Mouse (Mus musculus) liver, embryonic 13.5 days (tissue): ENCODE measurements around the gene Tssk3. TPM values are rescaled to one million over a fixed set of nuclear protein-coding genes. Genes with fewer than 3 reads are reported as not detected.

Source experiments
- ATAC-seq: fragments of 200-750 bp; cut with Nextera tagmentation; 2 replicates; pipeline ENCODE4 v1.8.0; 2017; ENCODE audit warnings: low read depth, mild to moderate bottlenecking, moderate number of reproducible peaks, moderate library complexity
- DNase-seq: peaks from one replicate; pipeline ENCODE4 v3.0.0; 2022
- H3K27ac ChIP-seq: fragments of 300-500 bp; sonication (generic); 2 replicates; pipeline ENCODE4 v1.5.1; 2015; ENCODE audit warnings: moderate library complexity, mild to moderate bottlenecking, inconsistent platforms
- H3K27me3 ChIP-seq: fragments of 300-500 bp; sonication (generic); 2 replicates; pipeline ENCODE4 v1.6.1; 2015; ENCODE audit warnings: mild to moderate bottlenecking, inconsistent platforms
- H3K36me3 ChIP-seq: fragments of 300-500 bp; sonication (generic); 2 replicates; pipeline ENCODE4 v1.6.1; 2015; ENCODE audit warnings: mild to moderate bottlenecking, inconsistent platforms
- H3K4me1 ChIP-seq: fragments of 300-500 bp; sonication (generic); replicated peaks from 2 replicates; pipeline ENCODE4 v1.6.1; 2015; ENCODE audit warnings: inconsistent platforms
- H3K4me2 ChIP-seq: fragments of 300-500 bp; sonication (generic); 2 replicates; pipeline ENCODE4 v1.6.1; 2015; ENCODE audit warnings: inconsistent platforms, mild to moderate bottlenecking, moderate library complexity
- H3K4me3 ChIP-seq: fragments of 300-500 bp; sonication (generic); replicated peaks from 2 replicates; pipeline ENCODE4 v1.5.1; 2015; ENCODE audit warnings: mild to moderate bottlenecking, inconsistent platforms
- H3K9ac ChIP-seq: fragments of 300-500 bp; sonication (generic); 2 replicates; pipeline ENCODE4 v1.6.1; 2015; ENCODE audit warnings: mild to moderate bottlenecking, inconsistent platforms
- H3K9me3 ChIP-seq: fragments of 300-500 bp; sonication (generic); replicated peaks from 2 replicates; pipeline ENCODE4 v1.6.1; 2016; ENCODE audit warnings: inconsistent platforms
- WGBS: fragments of 180-500 bp; shearing (Covaris S2); methylation state at CpG from one replicate; pipeline ENCODE4 v1.1.7; 2015; ENCODE audit not compliant: insufficient replicate concordance; 5-methylcytosine and 5-hydroxymethylcytosine counted together
- polyA plus RNA-seq: library from polyadenylated mRNA; unstranded; fragments of >200 nt; fragmentation: Nextera tagmentation; extraction: Ambion mirVana; gene quantifications from 2 replicates; pipeline ENCODE4 v1.2.1, GENCODE M21; 2015

Tssk3 gene
- polyA plus RNA-seq, 1 experiment from 2014 or later = 0.07 TPM

DNA sequence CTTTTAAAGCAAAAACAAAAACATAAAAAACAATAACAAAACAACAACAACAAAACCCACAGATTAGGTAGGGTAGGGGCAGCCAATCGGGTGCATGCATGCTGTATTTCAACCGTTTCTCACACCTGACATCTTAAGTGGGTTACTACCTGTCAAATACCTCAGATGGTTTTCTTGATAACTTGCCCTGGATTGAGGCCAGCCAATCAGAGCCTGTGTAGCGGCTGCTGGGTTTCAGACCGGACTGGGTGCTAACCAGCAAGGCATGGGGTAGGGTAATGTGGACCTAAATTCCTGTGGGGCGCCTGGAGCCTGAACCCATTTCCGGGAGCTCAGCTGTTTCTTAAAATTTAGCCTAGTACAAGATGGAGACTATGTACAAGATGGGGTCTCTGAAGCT is 49.7 kb downstream of the Tssk3 start:
- no peak for DNase-seq
- no peaks in the 10 kb centered on the region for H3K36me3 ChIP-seq
- no peak overlapping the region for H3K27ac ChIP-seq
- no peaks in the 10 kb centered on the region for H3K9me3 ChIP-seq
- no peak overlapping the region for H3K4me2 ChIP-seq
- 36% methylated on average over 6 of the region's 6 CpGs for WGBS
- no peak for ATAC-seq
- H3K4me1 ChIP-seq = peaks cover 15% of the 10 kb centered on the region
- H3K9ac ChIP-seq = no peak overlapping the region
- H3K27me3 ChIP-seq = peaks cover 69% of the 10 kb centered on the region
- H3K4me3 ChIP-seq = no peak overlapping the region

DNA sequence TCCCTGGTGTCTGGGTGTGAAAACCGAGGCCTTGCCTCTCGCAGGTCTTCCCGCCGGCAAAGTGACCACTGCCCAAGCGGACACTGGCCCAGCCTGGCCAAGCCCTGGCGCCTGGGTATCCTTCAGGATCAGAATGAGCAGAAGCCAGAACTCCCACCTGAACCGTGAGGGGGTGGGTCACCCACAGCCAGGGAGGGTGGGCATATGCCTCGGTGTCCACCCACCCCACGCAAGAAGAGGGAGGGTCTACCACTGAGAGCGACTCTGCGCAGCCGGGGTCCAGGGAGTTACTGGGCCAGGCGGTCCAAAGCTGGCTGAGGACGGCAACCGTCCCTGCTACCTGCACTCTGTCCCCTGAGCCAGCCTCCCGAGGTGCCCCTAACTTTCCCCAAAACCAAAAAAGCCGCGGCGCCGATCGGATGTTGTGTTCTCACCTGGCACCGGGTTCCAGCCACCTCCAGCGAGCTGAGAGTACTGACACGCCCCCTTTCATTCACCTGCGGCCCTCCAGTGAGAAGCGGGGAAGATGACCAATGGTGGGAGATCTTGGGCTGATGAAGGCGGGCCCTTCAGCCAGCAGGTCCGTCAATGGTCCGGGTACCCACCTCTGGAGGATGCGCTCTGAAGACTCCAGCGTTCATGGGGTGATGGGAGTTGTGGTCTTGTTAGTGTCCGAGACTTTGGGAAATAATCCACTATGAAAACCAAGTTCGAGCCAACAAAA is 50.3 kb downstream of the Tssk3 start, which contains the start of gene Zbtb8b:
Gene Zbtb8b, minus strand, starts transcription at position 514 of the 724 bp plus-strand sequence.
- DNase-seq = no peak
- H3K27me3 ChIP-seq = peaks cover 70% of the 10 kb centered on the region

More for the DNA sequence above, 50.3 kb downstream of the Tssk3 start, which contains the start of gene Zbtb8b:
- Histone ChIP-seq H3K9me3 (no peaks in the 10 kb centered on the region), H3K4me2 (peak within 1 kb of the TSS; percentile 45), H3K27ac (no peak within 1 kb of the TSS), H3K36me3 (no peaks in the 10 kb centered on the region), H3K4me3 (peak within 1 kb of the TSS; percentile 35), H3K4me1 (peaks cover 14% of the 10 kb centered on the region), H3K9ac (no peak within 1 kb of the TSS; the same call in 1 of the 2 replicates)
- 0 out of 2 replicates have a peak, but pooled peaks have one; percentile 41 for ATAC-seq
- 8% methylated on average over 33 of the region's 33 CpGs for WGBS

Other genes starting within 250 kb of the Tssk3 start
- gene C77080, start 229.6 kb downstream of the Tssk3 start, polyA plus RNA-seq = 0.47 and 0.59 TPM in 2 replicates
- gene Sync, start 203.4 kb downstream of the Tssk3 start, polyA plus RNA-seq = 0.07 and 0.13 TPM in 2 replicates
- gene Rbbp4, start 155.7 kb downstream of the Tssk3 start, polyA plus RNA-seq = 290 and 339 TPM in 2 replicates
- gene Zbtb8os, start 155.3 kb downstream of the Tssk3 start, polyA plus RNA-seq = 30.4 and 34.6 TPM in 2 replicates
- 2.4 and 2.7 TPM in 2 replicates for gene Zbtb8a, start 112.9 kb downstream of the Tssk3 start, polyA plus RNA-seq
- gene Zbtb8b, start 50.2 kb downstream of the Tssk3 start, polyA plus RNA-seq = 0.96 and 1.6 TPM in 2 replicates
- 48.7 and 49.9 TPM in 2 replicates for gene Bsdc1, start 29.4 kb downstream of the Tssk3 start, polyA plus RNA-seq
- 0.21 and 0.44 TPM in 2 replicates for gene Fam229a, start 168 bp upstream of the Tssk3 start, polyA plus RNA-seq
- 82.7 and 85.9 TPM in 2 replicates for gene Marcksl1, start 22.6 kb upstream of the Tssk3 start, polyA plus RNA-seq
- 121 and 128 TPM in 2 replicates for gene Hdac1, start 51.7 kb upstream of the Tssk3 start, polyA plus RNA-seq
- gene Lck, start 82.6 kb upstream of the Tssk3 start, polyA plus RNA-seq = 3.5 and 3.8 TPM in 2 replicates
- gene Fam167b, start 87.5 kb upstream of the Tssk3 start, polyA plus RNA-seq = 6.6 and 6.9 TPM in 2 replicates
- gene Eif3i, start 109.6 kb upstream of the Tssk3 start, polyA plus RNA-seq = 211 and 222 TPM in 2 replicates
- 142 and 153 TPM in 2 replicates for gene Tmem234, start 109.6 kb upstream of the Tssk3 start, polyA plus RNA-seq
- 0.31 and 0.51 TPM in 2 replicates for gene Dcdc2b, start 123.2 kb upstream of the Tssk3 start, polyA plus RNA-seq
- 11.0 TPM in 2 replicates for gene Iqcc, start 128.1 kb upstream of the Tssk3 start, polyA plus RNA-seq
- 13.9 and 14.8 TPM in 2 replicates for gene Ccdc28b, start 132.9 kb upstream of the Tssk3 start, polyA plus RNA-seq
- 30.7 and 35.1 TPM in 2 replicates for gene Txlna, start 150.0 kb upstream of the Tssk3 start, polyA plus RNA-seq
- gene Kpna6, start 181.7 kb upstream of the Tssk3 start, polyA plus RNA-seq = 7.2 and 9.0 TPM in 2 replicates
- gene Tmem39b, start 205.8 kb upstream of the Tssk3 start, polyA plus RNA-seq = 4.0 and 4.4 TPM in 2 replicates